In the genomic region with DNA sequence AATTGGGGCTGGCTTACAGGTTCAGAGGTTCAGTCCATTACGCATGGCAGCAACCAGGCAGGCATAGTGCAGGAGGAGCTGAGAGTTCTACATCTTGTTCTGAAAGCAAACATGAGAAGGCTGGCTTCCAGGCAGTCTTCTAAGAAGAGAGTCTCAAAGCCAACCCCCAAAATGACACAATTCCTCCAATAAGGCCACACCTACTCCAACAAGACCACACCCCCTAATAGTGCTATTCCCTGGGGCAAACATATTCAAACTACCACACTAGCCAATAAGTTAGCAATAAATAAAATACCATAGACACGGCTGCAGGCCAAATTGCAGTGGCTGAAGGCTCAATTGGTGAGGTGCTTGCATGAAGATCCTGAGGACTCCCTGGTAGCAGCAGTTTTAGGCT, we compare ENCODE assay signal across 21 mouse cellular contexts.
"Had no signal": no experiment of that assay in that cellular context is flagged by ENCODE, and none has a peak within 500 bp of the region (broad histone marks: within the 10 kb centered on the region; RNA-seq: fewer than 3 reads in every experiment).

No protein-coding gene starts in this region.

- H3K4me3 ChIP-seq: liver, embryonic 13.5 days; liver, embryonic 15.5 days; lung, embryonic 15.5 days; megakaryocyte, embryonic 14.5 days; midbrain, embryonic 13.5 days; midbrain, embryonic 15.5 days; neural tube, embryonic 12.5 days; stomach, embryonic 15.5 days had no signal

- DNase-seq: liver, embryonic 13.5 days; liver, postnatal 0 days; lung, adult 2 months; lung, postnatal 14 days; lung, postnatal 36 days; retina, postnatal 1 day; right cerebral cortex, adult 18-20 months; right cerebral cortex, postnatal 25 days; right cerebral cortex, postnatal 4 days; thymus, adult 2 months; thymus, postnatal 25 days; thymus, postnatal 4 days had no signal

- ATAC-seq: liver, postnatal 0 days; lung, postnatal 0 days; midbrain, embryonic 13.5 days; midbrain, embryonic 15.5 days had no signal

- H3K27ac ChIP-seq: liver, embryonic 13.5 days; liver, embryonic 15.5 days; lung, embryonic 15.5 days; midbrain, embryonic 13.5 days; midbrain, embryonic 15.5 days; neural tube, embryonic 12.5 days; stomach, embryonic 15.5 days; stomach, postnatal 0 days had no signal
